Mouse (Mus musculus) erythroblast, embryonic 14.5 days (primary cell): ENCODE results near the gene AI854703.

Experiments
- GATA1 ChIP-seq: IDR thresholded peaks from 2 replicates; pipeline ENCODE4 v1.6.1; 2012; ENCODE audit warnings: low read length, inconsistent platforms, mixed read lengths
- TAL1 ChIP-seq: IDR thresholded peaks from 3 replicates; pipeline ENCODE4 v1.6.1; 2012; ENCODE audit warnings: low read length, inconsistent platforms, mixed read lengths

GRCm38 (mm10) chr6:48677492-48678345, 51.2 kb downstream of the AI854703 start:
- TF ChIP-seq GATA1 (no peak), TAL1 (no peak)
